Mouse (Mus musculus) liver, embryonic 16.5 days (tissue): ENCODE results near the gene 3110040N11Rik. TPM values are rescaled to one million over a fixed set of nuclear protein-coding genes. Genes with fewer than 3 reads are reported as not detected.

ENCODE experiments used
- ATAC-seq: fragments of 200-750 bp; cut with Nextera tagmentation; 2 replicates; pipeline ENCODE4 v1.8.0; 2017; ENCODE audit warnings: low read depth, mild to moderate bottlenecking, moderate number of reproducible peaks, moderate library complexity
- H3K27ac ChIP-seq: fragments of 300-500 bp; sonication (generic); 2 replicates; pipeline ENCODE4 v1.5.1; 2014; ENCODE audit warnings: mild to moderate bottlenecking, low read length
- H3K27me3 ChIP-seq: fragments of 300-500 bp; sonication (generic); 2 replicates; pipeline ENCODE4 v1.6.1; 2014; ENCODE audit warnings: low read depth, low read length, mixed read lengths; ENCODE audit not compliant: control insufficient read depth, insufficient read depth
- H3K36me3 ChIP-seq: fragments of 300-500 bp; sonication (generic); 2 replicates; pipeline ENCODE4 v1.6.1; 2014; ENCODE audit warnings: mild to moderate bottlenecking; ENCODE audit not compliant: control insufficient read depth, insufficient read depth
- H3K4me1 ChIP-seq: fragments of 300-500 bp; sonication (generic); 2 replicates; pipeline ENCODE4 v1.6.1; 2014; ENCODE audit warnings: low read depth, low read length, mixed read lengths; ENCODE audit not compliant: control insufficient read depth
- H3K4me2 ChIP-seq: fragments of 300-500 bp; sonication (generic); 2 replicates; pipeline ENCODE4 v1.6.1; 2014; ENCODE audit warnings: low read depth, low read length, mixed read lengths
- H3K4me3 ChIP-seq: fragments of 300-500 bp; sonication (generic); 2 replicates; pipeline ENCODE4 v1.5.1; 2014; ENCODE audit warnings: low read depth, mild to moderate bottlenecking, low read length
- H3K9ac ChIP-seq: fragments of 300-500 bp; sonication (generic); 2 replicates; pipeline ENCODE4 v1.6.1; 2014; ENCODE audit warnings: low read depth, low read length
- H3K9me3 ChIP-seq: fragments of 300-500 bp; sonication (generic); replicated peaks from 2 replicates; pipeline ENCODE4 v1.6.1; 2016; ENCODE audit warnings: low read length; ENCODE audit not compliant: control insufficient read depth
- WGBS: fragments of 180-500 bp; shearing (Covaris S2); extraction: QIAGEN DNeasy Blood & Tissue Kit; methylation state at CpG from one replicate; pipeline ENCODE4 v1.1.7; 2014; ENCODE audit not compliant: insufficient replicate concordance; 5-methylcytosine and 5-hydroxymethylcytosine counted together
- polyA plus RNA-seq: library from polyadenylated mRNA; unstranded; fragments of >200 nt; fragmentation: Nextera tagmentation; extraction: Ambion mirVana; gene quantifications from 2 replicates; pipeline ENCODE4 v1.2.1, GENCODE M21; 2015

3110040N11Rik gene
- polyA plus RNA-seq, 1 experiment from 2014 or later, result 19.0 TPM

GRCm38 (mm10) chr7:81824906-81825305 is 35.6 kb upstream of the 3110040N11Rik start:
- Histone ChIP-seq H3K4me3 (no peak overlapping the region), H3K27me3 (no peaks in the 10 kb centered on the region), H3K4me1 (peaks cover 19% of the 10 kb centered on the region), H3K9ac (no peak overlapping the region), H3K36me3 (no peaks in the 10 kb centered on the region), H3K9me3 (no peaks in the 10 kb centered on the region), H3K27ac (no peak overlapping the region), H3K4me2 (no peak overlapping the region)
- no peak for ATAC-seq
- 41% methylated on average over 3 of the region's 3 CpGs for WGBS

- Histone ChIP-seq H3K27me3 (no peaks in the 10 kb centered on the region), H3K27ac (no peak overlapping the region), H3K36me3 (no peaks in the 10 kb centered on the region), H3K4me1 (no peaks in the 10 kb centered on the region), H3K9ac (no peak overlapping the region), H3K4me3 (no peak overlapping the region), H3K4me2 (no peak overlapping the region), H3K9me3 (no peaks in the 10 kb centered on the region)
- no peak for ATAC-seq
- WGBS, result 53% methylated on average over 5 of the region's 5 CpGs
Observed at GRCm38 (mm10) chr7:81806067-81806466, 16.8 kb upstream of the 3110040N11Rik start.

- 4% methylated on average over 5 of the region's 5 CpGs for WGBS
- peaks cover 4% of the 10 kb centered on the region; the same call in 1 of the 2 replicates for H3K36me3 ChIP-seq
- H3K27ac ChIP-seq, result peak overlapping the region; percentile 95
- H3K9ac ChIP-seq, result peak overlapping the region; percentile 81
- peak overlapping the region; percentile 84 for H3K4me2 ChIP-seq
- H3K9me3 ChIP-seq, result no peaks in the 10 kb centered on the region
- H3K27me3 ChIP-seq, result no peaks in the 10 kb centered on the region; the same call in 1 of the 2 replicates
- peak overlapping the region; percentile 79 for H3K4me3 ChIP-seq
- ATAC-seq, result peak; percentile 44; the same call in 1 of the 2 replicates
- H3K4me1 ChIP-seq, result peaks cover 11% of the 10 kb centered on the region
Observed at GRCm38 (mm10) chr7:81788536-81788935, 742 bp downstream of the 3110040N11Rik start.

GRCm38 (mm10) chr7:81777667-81778218 is 11.5 kb downstream of the 3110040N11Rik start:
- H3K27me3 ChIP-seq, result no peaks in the 10 kb centered on the region
- H3K9me3 ChIP-seq, result no peaks in the 10 kb centered on the region; the same call in none of the 2 replicates
- WGBS, result 64% methylated on average over 10 of the region's 10 CpGs
- no peaks in the 10 kb centered on the region for H3K4me1 ChIP-seq
- H3K36me3 ChIP-seq, result peaks cover 21% of the 10 kb centered on the region
- no peak for ATAC-seq
- H3K27ac ChIP-seq, result no peak overlapping the region
- no peak overlapping the region for H3K4me3 ChIP-seq
- no peak overlapping the region for H3K4me2 ChIP-seq
- H3K9ac ChIP-seq, result no peak overlapping the region

GRCm38 (mm10) chr7:81775325-81775724 is 14.0 kb downstream of the 3110040N11Rik start:
- H3K9ac ChIP-seq, result no peak overlapping the region
- 74% methylated on average over 5 of the region's 5 CpGs for WGBS
- no peak overlapping the region for H3K4me2 ChIP-seq
- H3K4me1 ChIP-seq, result no peaks in the 10 kb centered on the region
- no peak for ATAC-seq
- H3K4me3 ChIP-seq, result no peak overlapping the region
- H3K27me3 ChIP-seq, result no peaks in the 10 kb centered on the region
- no peak overlapping the region for H3K27ac ChIP-seq
- no peaks in the 10 kb centered on the region; the same call in 1 of the 2 replicates for H3K9me3 ChIP-seq
- H3K36me3 ChIP-seq, result peaks cover 6% of the 10 kb centered on the region

- Histone ChIP-seq H3K4me3 (no peak overlapping the region), H3K9ac (no peak overlapping the region), H3K27me3 (no peaks in the 10 kb centered on the region), H3K4me2 (no peak overlapping the region), H3K4me1 (no peaks in the 10 kb centered on the region), H3K9me3 (no peaks in the 10 kb centered on the region), H3K27ac (no peak overlapping the region), H3K36me3 (no peaks in the 10 kb centered on the region)
- WGBS, result 52% methylated on average over 10 of the region's 10 CpGs
- no peak for ATAC-seq
Observed at GRCm38 (mm10) chr7:81772786-81773539, 16.3 kb downstream of the 3110040N11Rik start.

GRCm38 (mm10) chr7:81763110-81763845 is 26.0 kb downstream of the 3110040N11Rik start:
- H3K9me3 ChIP-seq, result no peaks in the 10 kb centered on the region
- H3K27ac ChIP-seq, result peak overlapping the region; percentile 91
- WGBS, result 1% methylated on average over 60 of the region's 60 CpGs
- no peaks in the 10 kb centered on the region for H3K36me3 ChIP-seq
- H3K9ac ChIP-seq, result peak overlapping the region; percentile 91
- H3K4me2 ChIP-seq, result peak overlapping the region; percentile 62
- no peaks in the 10 kb centered on the region for H3K27me3 ChIP-seq
- H3K4me3 ChIP-seq, result peak overlapping the region; percentile 97
- peak; percentile 46 for ATAC-seq
- H3K4me1 ChIP-seq, result peaks cover 7% of the 10 kb centered on the region

GRCm38 (mm10) chr7:81762180-81763109 is 26.8 kb downstream of the 3110040N11Rik start, which contains the start of gene Ramac:
Gene Ramac (plus strand): TSS chr7:81762925.
- H3K27ac ChIP-seq, result peak within 1 kb of the TSS; percentile 91
- peak within 1 kb of the TSS; percentile 97 for H3K4me3 ChIP-seq
- WGBS, result 0% methylated on average over 56 of the region's 56 CpGs
- no peaks in the 10 kb centered on the region for H3K27me3 ChIP-seq
- peak within 1 kb of the TSS; percentile 91 for H3K9ac ChIP-seq
- H3K4me1 ChIP-seq, result peaks cover 7% of the 10 kb centered on the region
- H3K9me3 ChIP-seq, result no peaks in the 10 kb centered on the region
- H3K4me2 ChIP-seq, result peak within 1 kb of the TSS; percentile 92
- ATAC-seq, result peak; percentile 96
- H3K36me3 ChIP-seq, result no peaks in the 10 kb centered on the region
